Mouse (Mus musculus) layer of hippocampus, adult 2 months (tissue): ENCODE results near the gene Rp9. TPM values are rescaled to one million over a fixed set of nuclear protein-coding genes. Genes with fewer than 3 reads are reported as not detected.

Experiments
- DNase-seq, 2 experiments: peaks; one replicate each; pipeline ENCODE4 v3.0.0; 2022; ENCODE audit warnings: low spot score in 2 of 2
- H3K27ac ChIP-seq: fragments of 200-600 bp; 2 replicates; pipeline ENCODE4 v1.8.1; 2022
- H3K4me3 ChIP-seq: fragments of 200-600 bp; 2 replicates; pipeline ENCODE4 v1.8.1; 2022; ENCODE audit warnings: mild to moderate bottlenecking
- CTCF ChIP-seq: fragments of 200-600 bp; conservative IDR thresholded peaks from 2 replicates; pipeline ENCODE4 v1.8.1; 2022; ENCODE audit warnings: antibody characterized with exemption, mild to moderate bottlenecking, moderate library complexity
- total RNA-seq, 2 experiments: library from RNA; stranded (reverse); gene quantifications; 2 replicates each; pipeline ENCODE4 v1.2.3; 2021

The Rp9 gene
- total RNA-seq, 2 experiments from 2014 or later, result 34.3 to 34.5 TPM

DNA sequence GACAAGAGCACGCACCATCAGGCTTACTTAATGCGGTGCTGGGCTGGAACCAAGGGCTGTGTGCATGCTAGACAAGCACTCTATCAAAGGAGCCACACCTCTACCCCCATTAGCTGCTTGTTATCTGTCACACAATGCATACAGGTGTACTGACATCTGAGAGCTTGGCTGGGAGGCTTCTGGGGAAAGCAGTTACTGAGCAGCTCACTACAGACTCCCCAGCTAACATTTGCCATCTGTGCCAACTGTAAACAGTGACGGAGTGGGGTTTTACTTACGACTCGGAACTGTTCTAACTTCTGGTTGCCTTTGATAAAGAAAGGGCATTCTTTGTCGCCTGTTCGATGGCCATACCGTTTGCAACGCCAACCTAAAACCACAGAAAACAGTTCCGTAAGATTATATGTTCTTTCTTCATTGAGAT lies 16.0 kb downstream of the Rp9 start:
- no peak for TF ChIP-seq CTCF
- Histone ChIP-seq H3K27ac (no peak overlapping the region), H3K4me3 (no peak overlapping the region)
- DNase-seq, result no peak

DNA sequence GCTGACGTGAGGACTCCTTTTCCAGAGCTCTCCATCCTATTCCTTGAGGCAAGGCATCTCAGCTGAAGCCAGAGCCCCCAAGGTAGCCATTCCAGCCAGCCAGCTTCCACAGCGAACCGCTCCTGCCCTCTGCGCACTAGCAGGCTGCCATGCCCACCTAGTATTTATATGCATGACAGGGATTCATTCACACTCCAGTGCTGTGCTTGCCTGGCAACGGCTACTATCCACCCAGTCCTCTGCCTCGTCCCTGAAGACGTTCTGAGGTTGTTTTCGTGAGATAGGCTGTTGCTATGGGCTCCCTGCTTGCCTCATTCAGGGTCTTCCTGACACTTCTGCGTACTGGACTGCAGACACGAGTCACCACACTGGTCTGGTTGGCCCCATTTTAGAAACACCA lies 16.8 kb downstream of the Rp9 start:
- no peak for DNase-seq
- no peak overlapping the region for H3K4me3 ChIP-seq
- no peak overlapping the region for H3K27ac ChIP-seq
- TF ChIP-seq CTCF, result no peak

DNA sequence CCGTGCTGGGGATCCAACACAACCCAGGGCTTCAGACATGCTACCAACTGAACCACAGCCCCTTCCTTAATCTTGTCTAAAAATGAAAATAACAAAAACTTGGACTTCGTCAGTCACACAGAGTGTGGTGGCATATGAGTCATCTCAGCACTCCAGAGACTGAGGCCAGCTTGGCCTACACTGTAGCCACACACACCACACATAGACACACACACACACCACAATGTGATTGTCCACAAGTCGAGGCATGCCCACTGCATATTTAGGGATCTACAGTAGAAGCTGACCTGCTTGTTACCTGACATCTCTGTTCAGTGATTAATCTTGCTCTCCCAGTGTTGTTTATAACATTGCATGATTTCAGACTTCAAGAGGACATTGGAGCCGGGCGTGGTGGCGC lies 20.3 kb downstream of the Rp9 start:
- Histone ChIP-seq H3K27ac (no peak overlapping the region), H3K4me3 (no peak overlapping the region)
- TF ChIP-seq CTCF, result no peak
- no peak for DNase-seq

DNA sequence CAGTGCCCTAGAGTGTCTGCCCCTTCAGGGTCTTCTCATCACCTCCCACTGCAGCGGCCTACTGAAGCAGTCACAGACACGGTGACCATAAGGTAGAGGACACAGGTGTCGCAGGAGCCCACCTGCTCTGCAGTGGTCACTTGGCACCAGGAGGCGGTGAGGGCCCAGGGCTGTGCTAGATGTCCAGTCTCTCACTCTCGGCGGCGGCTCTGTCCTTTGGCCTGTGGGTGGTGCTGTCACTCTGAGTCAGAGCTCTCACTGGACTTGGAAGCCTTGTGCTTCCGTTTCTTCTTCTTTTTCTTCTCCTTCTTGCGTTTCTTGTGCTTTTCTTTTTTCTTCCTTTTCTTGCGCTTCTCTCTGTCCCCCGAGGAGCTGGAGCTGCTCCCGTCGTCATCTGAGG lies 21.1 kb downstream of the Rp9 start:
- no peak for DNase-seq
- peak; percentile 58 for TF ChIP-seq CTCF

DNA sequence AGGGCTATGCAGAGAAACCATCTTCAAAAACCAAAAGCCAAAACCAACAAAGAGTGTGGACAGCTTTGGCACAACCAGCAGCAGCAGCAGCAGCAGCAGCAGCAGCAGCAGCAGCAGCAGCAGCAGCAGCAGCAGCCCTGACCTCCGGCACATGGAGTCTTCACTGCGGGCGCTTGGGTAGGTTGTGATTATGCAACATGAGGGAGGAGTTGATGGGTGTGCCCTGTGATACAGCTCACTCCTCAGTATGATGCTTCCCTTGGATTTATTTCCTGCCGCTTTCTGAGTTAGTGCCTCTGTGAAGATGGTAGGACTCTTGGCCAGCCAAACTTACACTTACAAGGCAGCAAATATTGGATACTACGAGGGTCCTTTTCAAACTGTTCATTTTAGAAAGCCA lies 22.3 kb downstream of the Rp9 start:
- no peak for TF ChIP-seq CTCF
- no peak overlapping the region for H3K4me3 ChIP-seq
- H3K27ac ChIP-seq, result no peak overlapping the region
- no peak for DNase-seq

More for the DNA sequence above, 21.1 kb downstream of the Rp9 start:
- H3K27ac ChIP-seq, result no peak overlapping the region
- H3K4me3 ChIP-seq, result no peak overlapping the region

DNA sequence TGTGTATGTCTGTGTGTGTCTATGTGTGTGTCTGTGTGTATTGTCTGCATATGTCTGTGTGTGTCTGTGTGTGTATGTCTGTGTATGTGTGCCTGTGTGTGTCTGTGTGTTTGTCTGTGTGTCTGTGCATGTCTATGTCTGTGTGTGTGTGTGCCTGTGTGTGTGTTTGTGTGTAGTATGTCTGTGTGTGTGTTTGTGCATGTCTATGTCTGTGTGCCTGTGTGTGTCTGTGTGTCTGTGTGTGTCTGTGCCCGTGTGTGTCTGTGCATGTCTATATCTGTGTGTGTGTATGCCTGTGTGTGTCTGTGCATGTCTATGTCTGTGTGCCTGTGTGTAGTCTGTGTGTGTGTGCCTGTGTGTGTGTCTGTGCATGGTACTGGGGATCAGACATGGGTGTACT lies 24.4 kb downstream of the Rp9 start:
- Histone ChIP-seq H3K4me3 (no peak overlapping the region), H3K27ac (no peak overlapping the region)
- no peak for TF ChIP-seq CTCF
- no peak for DNase-seq

DNA sequence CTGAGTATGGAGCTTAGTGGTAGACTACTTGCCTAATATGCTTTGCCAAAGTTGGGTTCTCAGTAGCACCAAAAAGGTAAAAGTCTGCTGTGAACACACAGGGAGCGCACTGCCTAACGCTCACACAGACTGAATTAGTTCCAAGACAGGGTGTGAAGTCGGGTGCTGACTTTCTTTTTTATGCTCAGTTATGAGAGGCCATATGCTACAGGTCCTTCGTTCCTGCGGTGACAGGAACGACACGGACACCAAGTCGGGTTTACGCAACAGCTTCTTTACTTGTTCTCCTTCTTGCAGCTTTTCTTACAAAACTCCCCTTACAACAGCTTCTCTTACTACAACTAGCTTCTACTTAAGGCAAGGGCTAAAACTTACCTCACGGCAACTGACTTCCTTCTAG lies 26.4 kb downstream of the Rp9 start:
- no peak for TF ChIP-seq CTCF
- Histone ChIP-seq H3K4me3 (no peak overlapping the region), H3K27ac (no peak overlapping the region)
- DNase-seq, result no peak

DNA sequence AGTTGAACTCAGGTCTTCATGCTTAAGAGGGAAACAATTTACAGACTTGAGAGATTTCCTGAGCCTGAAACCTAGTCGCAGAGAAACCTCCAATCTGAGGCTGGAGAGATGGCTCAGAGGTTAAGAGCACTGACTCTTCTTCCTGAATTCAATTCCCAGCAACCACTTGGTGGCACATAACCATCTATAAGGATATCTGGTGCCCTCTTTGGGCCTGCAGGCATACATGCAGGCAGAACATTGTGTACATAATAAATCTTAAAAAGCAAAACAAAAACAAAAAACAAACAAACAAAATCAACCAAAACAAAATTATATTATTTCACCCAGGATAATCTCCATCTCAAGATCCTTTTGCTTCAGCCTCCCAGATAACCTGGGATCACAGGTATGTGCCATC lies 30.7 kb downstream of the Rp9 start:
- H3K4me3 ChIP-seq, result no peak overlapping the region
- no peak for DNase-seq
- H3K27ac ChIP-seq, result no peak overlapping the region
- peak; percentile 28 for TF ChIP-seq CTCF

DNA sequence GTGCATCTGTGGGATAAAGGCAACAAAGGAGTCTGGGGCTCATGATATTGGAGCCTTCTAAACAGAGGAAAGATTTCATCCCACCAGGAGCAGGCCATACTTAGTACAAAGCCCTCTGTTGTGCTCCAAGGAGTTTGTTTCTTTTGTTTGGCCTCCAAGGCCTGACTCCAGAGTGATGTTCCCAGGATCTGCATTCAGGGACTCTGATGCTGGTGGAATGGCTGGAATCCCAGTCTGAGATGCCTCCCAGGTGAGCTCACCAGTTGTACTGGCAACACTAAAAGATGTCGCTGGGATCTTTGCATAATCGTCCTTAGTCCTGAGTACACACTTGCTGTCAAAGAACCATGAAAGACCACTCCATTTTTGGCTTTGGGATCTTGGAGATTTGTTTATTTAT lies 35.4 kb downstream of the Rp9 start:
- Histone ChIP-seq H3K4me3 (no peak overlapping the region), H3K27ac (no peak overlapping the region)
- no peak for DNase-seq
- TF ChIP-seq CTCF, result no peak

DNA sequence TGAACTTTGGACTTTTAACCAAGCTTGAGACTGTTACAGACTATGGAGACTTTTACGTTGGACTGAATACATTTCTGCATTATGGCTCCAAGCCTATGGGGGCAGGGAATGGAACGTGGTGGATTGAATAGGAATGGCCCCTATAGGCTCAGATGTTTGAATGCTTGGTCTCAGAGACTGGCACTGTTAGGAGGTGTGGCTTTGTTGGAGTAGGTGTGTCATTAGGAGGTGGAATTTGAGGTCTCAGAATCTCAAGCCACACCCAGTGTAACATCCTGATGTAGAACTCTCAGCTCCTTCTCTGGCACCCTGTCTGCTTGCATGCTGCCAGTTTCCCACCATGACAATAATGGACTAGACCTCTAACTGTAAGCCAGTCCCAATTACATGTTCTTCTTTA lies 36.3 kb downstream of the Rp9 start:
- no peak overlapping the region for H3K27ac ChIP-seq

DNA sequence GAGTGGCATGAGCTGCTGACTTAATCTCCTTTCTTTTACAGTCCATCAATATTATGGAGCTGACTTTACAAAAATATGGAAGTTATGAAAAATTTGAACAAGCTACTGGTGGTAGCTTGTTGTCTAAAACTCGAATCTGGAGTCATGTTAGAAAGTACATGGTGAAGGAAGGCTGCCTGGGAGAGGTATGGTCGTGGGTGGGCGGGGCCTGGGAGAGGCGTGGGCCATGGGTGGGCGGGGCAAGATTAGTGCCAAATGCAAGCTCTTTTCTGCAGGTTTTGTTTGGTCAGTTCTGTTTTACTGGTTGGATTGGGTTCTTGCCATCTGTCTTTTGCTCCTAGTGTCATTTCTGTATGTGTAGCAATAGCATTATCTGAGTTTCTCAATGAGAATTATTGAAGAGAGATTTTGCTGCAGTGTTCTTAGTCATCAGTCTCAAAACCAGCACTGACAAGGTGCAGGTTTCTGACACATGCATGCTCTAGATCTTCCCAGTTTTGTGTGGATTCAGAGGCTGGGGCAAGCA lies 39.2 kb downstream of the Rp9 start:
- no peak for TF ChIP-seq CTCF
- no peak overlapping the region for H3K27ac ChIP-seq
- DNase-seq, result no peak
- H3K4me3 ChIP-seq, result no peak overlapping the region

More for the DNA sequence above, 36.3 kb downstream of the Rp9 start:
- H3K4me3 ChIP-seq, result no peak overlapping the region
- TF ChIP-seq CTCF, result no peak
- no peak for DNase-seq

DNA sequence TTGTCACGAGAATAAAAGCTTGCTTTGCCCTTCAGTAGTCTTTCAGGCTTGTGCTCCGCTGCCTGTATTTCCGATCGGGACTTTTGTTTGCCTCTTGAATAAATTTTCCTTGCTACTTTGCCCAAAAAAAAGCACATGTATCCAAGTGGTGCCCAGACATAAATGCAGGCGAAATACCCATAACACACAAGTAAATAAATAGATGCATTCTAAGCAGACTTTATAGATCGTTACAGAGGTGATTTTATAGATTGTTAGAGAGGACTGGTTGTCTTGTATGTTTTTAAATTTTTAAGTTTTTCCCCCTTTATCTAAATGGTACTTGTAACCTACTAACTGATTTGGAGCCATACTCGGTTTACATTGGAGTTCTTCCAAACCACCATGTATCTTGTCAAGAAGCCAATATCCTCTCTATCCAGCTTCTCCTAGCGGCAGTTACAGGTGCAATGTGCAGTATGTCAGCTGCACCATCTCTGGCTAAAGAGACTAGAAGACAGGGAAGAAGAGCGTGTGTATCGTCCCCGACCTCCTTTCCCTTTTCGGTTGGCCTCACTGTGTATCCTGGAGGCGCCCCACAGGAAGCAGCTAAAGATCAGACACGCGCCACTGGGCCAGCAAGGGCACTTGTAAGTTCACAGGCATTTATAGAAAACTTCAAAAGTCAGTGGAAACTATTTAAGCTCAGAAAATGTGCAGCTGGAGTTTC lies 39.9 kb downstream of the Rp9 start:
- peak; percentile 41 for TF ChIP-seq CTCF
- Histone ChIP-seq H3K4me3 (no peak overlapping the region), H3K27ac (no peak overlapping the region)
- no peak for DNase-seq

DNA sequence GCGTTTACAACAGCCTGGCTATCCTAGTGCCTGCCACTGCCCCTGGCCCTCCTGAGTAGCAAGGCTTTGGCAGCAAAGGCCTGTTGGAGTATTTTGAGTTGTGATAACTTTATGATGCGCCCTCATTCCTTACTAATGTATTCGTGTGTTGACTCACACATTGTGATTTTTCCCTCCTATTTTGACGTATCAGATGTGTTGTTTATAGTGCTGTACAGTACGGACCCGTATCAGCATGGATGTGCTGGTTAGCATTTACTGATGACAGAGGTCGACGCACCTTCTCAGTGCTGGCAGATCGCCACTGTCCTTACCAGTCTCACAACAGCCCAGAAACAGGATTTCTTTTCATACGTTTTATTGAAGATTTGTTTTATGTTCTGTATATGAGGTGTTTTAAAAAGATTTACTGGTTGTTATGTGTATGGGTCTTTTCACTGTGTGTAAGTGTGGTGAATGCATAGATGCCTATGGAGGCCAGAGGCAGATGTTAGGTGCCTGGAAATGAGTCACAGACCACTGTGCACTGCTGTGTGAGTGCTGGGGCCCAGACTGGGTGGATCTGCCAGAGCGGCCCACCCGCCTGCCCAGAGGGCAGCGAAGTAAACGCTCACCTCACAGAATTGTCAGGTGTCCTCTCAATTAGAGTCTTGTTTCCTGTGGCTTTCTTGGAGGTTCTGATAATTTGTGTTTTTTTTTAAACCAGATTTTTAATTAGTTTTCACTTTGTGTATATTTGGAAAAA lies 40.7 kb downstream of the Rp9 start:
- Histone ChIP-seq H3K4me3 (no peak overlapping the region), H3K27ac (no peak overlapping the region)
- no peak for TF ChIP-seq CTCF
- no peak for DNase-seq
